Mouse (Mus musculus): ENCODE measurements around the gene Arl15. TPM values are rescaled to one million over a fixed set of nuclear protein-coding genes. Genes with fewer than 3 reads are reported as not detected.

Arl15 gene
- polyA plus RNA-seq, 1 experiment from 2014 or later: 8.7 TPM

DNA sequence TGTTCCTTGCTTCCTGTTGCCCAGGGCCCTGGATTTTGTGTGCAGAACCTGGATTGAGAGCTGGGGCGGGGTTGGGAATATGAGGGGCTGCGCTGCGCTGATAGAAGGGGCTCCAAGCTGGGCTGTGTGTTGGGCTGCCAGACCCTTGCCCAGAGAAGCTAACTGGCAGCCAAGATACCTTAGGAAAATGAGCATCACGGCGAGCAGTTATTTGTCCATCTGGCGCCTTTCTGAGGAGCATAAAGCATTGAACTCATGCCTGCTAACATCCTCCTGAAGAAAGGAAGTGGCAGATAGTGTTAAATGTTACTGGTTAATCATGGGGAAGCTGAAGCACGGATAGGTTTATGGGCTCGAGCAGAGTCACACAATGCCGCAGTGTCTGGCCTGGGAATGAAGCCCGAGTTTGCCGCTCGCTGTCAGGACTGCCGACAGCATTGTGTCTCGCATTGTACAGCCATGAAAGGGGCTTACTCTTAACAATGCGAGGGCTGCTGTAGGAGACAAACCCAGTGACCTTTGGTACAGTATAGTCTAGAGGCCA, 123.6 kb downstream of the Arl15 start:
- no peaks in the 10 kb centered on the region for H3K9me3 ChIP-seq (ENCODE audit: control insufficient read depth, low read length)
- no peak overlapping the region for H3K4me2 ChIP-seq
- WGBS: 86% methylated on average over 15 of the region's 15 CpGs
- no peaks in the 10 kb centered on the region for H3K27me3 ChIP-seq (replicated peaks; ENCODE audit: control insufficient read depth, insufficient read depth, low read length)
- ATAC-seq (replicated peaks; ENCODE audit: low FRiP score) (no peak), DNase-seq (ENCODE audit: low spot score) (no peak)
- no peak overlapping the region for H3K9ac ChIP-seq (ENCODE audit: low read depth, low read length)
- no peak overlapping the region for H3K27ac ChIP-seq (ENCODE audit: low read depth, low read length)
- no peaks in the 10 kb centered on the region for H3K36me3 ChIP-seq (ENCODE audit: control insufficient read depth, insufficient read depth, low read length)
- H3K4me3 ChIP-seq (ENCODE audit: low read depth, low read length): no peak overlapping the region
- no peaks in the 10 kb centered on the region for H3K4me1 ChIP-seq (replicated peaks; ENCODE audit: control insufficient read depth, insufficient read depth, low read length)

GRCm38 (mm10) chr13:113918668-113919067, 124.4 kb downstream of the Arl15 start:
- no peak overlapping the region for H3K27ac ChIP-seq (ENCODE audit: low read depth, low read length)
- no peaks in the 10 kb centered on the region for H3K27me3 ChIP-seq (replicated peaks; ENCODE audit: control insufficient read depth, insufficient read depth, low read length)
- DNase-seq (ENCODE audit: low spot score): no peak
- H3K4me3 ChIP-seq (ENCODE audit: low read depth, low read length): no peak overlapping the region
- ATAC-seq (replicated peaks; ENCODE audit: low FRiP score): no peak
- no peaks in the 10 kb centered on the region for H3K9me3 ChIP-seq (ENCODE audit: control insufficient read depth, low read length)
- H3K9ac ChIP-seq (ENCODE audit: low read depth, low read length): no peak overlapping the region
- no peaks in the 10 kb centered on the region for H3K36me3 ChIP-seq (ENCODE audit: control insufficient read depth, insufficient read depth, low read length)
- no peaks in the 10 kb centered on the region for H3K4me1 ChIP-seq (replicated peaks; ENCODE audit: control insufficient read depth, insufficient read depth, low read length)
- WGBS: 91% methylated on average over 7 of the region's 7 CpGs
- no peak overlapping the region for H3K4me2 ChIP-seq

DNA sequence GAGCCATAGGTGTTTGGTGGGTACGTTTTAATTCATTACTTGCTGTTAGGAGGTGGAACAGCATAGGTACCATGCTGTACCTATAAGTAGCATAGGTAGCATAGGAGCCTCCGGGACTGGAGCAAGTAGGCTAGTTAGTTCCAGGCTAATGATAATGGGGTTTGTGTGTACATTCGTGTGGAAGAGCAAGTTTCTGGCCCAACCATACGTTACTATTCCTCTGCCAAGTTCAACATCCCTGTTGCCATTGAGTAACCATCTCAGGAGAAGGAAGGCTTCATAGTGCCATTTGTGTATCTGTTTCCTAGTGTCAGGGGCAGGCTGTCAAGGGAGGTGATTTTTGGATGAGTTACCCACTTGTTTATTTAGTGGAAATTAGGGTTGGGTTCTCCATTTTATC, 141.4 kb downstream of the Arl15 start:
- Histone ChIP-seq H3K9me3 (ENCODE audit: control insufficient read depth, low read length) (no peaks in the 10 kb centered on the region), H3K36me3 (ENCODE audit: control insufficient read depth, insufficient read depth, low read length) (no peaks in the 10 kb centered on the region), H3K9ac (ENCODE audit: low read depth, low read length) (no peak overlapping the region), H3K4me1 (replicated peaks; ENCODE audit: control insufficient read depth, insufficient read depth, low read length) (no peaks in the 10 kb centered on the region), H3K4me2 (no peak overlapping the region), H3K4me3 (ENCODE audit: low read depth, low read length) (no peak overlapping the region), H3K27ac (ENCODE audit: low read depth, low read length) (no peak overlapping the region), H3K27me3 (replicated peaks; ENCODE audit: control insufficient read depth, insufficient read depth, low read length) (no peaks in the 10 kb centered on the region)
- WGBS: 92% methylated on average over 4 of the region's 4 CpGs
- no peak for ATAC-seq (replicated peaks; ENCODE audit: low FRiP score)
- no peak for DNase-seq (ENCODE audit: low spot score)

DNA sequence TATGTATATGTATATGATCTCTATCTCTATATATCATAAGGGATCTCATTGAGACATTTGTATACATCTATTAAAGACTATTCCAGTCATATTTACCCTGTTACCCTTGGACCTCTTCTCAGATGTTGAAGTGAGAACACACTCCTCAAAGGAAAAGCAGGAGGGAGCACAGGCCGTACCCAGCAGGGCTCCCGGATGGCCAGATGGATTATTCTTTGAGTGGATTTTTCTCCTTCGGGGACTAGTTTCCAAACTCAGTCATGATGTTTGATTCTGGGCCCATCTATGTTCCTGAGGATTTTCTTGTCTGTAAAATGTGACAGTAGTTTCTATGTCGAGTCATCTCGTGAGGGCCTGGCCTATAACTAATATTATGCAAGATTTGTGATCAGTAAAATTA, 142.9 kb downstream of the Arl15 start:
- DNase-seq (ENCODE audit: low spot score): no peak
- Histone ChIP-seq H3K9ac (ENCODE audit: low read depth, low read length) (no peak overlapping the region), H3K4me1 (replicated peaks; ENCODE audit: control insufficient read depth, insufficient read depth, low read length) (no peaks in the 10 kb centered on the region), H3K9me3 (ENCODE audit: control insufficient read depth, low read length) (no peaks in the 10 kb centered on the region), H3K4me3 (ENCODE audit: low read depth, low read length) (no peak overlapping the region), H3K27me3 (replicated peaks; ENCODE audit: control insufficient read depth, insufficient read depth, low read length) (no peaks in the 10 kb centered on the region), H3K27ac (ENCODE audit: low read depth, low read length) (no peak overlapping the region), H3K4me2 (no peak overlapping the region), H3K36me3 (ENCODE audit: control insufficient read depth, insufficient read depth, low read length) (no peaks in the 10 kb centered on the region)
- 91% methylated on average over 5 of the region's 5 CpGs for WGBS
- no peak for ATAC-seq (replicated peaks; ENCODE audit: low FRiP score)

- no peak overlapping the region for H3K9ac ChIP-seq (ENCODE audit: low read depth, low read length)
- H3K36me3 ChIP-seq (ENCODE audit: control insufficient read depth, insufficient read depth, low read length): no peaks in the 10 kb centered on the region
- H3K27me3 ChIP-seq (replicated peaks; ENCODE audit: control insufficient read depth, insufficient read depth, low read length): no peaks in the 10 kb centered on the region
- ATAC-seq (replicated peaks; ENCODE audit: low FRiP score) (no peak), DNase-seq (ENCODE audit: low spot score) (no peak)
- H3K9me3 ChIP-seq (ENCODE audit: control insufficient read depth, low read length): no peaks in the 10 kb centered on the region
- no peak overlapping the region for H3K4me3 ChIP-seq (ENCODE audit: low read depth, low read length)
- H3K27ac ChIP-seq (ENCODE audit: low read depth, low read length): no peak overlapping the region
- WGBS: 80% methylated on average over 9 of the region's 9 CpGs
- H3K4me1 ChIP-seq (replicated peaks; ENCODE audit: control insufficient read depth, insufficient read depth, low read length): no peaks in the 10 kb centered on the region
- H3K4me2 ChIP-seq: no peak overlapping the region
Observed at GRCm38 (mm10) chr13:113938561-113938960, 144.3 kb downstream of the Arl15 start.

- 69% methylated on average over 10 of the region's 10 CpGs for WGBS
Observed at GRCm38 (mm10) chr13:113939097-113939496, 144.8 kb downstream of the Arl15 start.

GRCm38 (mm10) chr13:113939681-113940080, 145.4 kb downstream of the Arl15 start:
- WGBS: 75% methylated on average over 3 of the region's 3 CpGs
- no peak overlapping the region for H3K27ac ChIP-seq (ENCODE audit: low read depth, low read length)
- no peaks in the 10 kb centered on the region for H3K36me3 ChIP-seq (ENCODE audit: control insufficient read depth, insufficient read depth, low read length)
- H3K4me1 ChIP-seq (replicated peaks; ENCODE audit: control insufficient read depth, insufficient read depth, low read length): no peaks in the 10 kb centered on the region
- DNase-seq (ENCODE audit: low spot score) (no peak), ATAC-seq (replicated peaks; ENCODE audit: low FRiP score) (no peak)
- no peak overlapping the region for H3K4me3 ChIP-seq (ENCODE audit: low read depth, low read length)
- no peaks in the 10 kb centered on the region for H3K9me3 ChIP-seq (ENCODE audit: control insufficient read depth, low read length)
- no peak overlapping the region for H3K4me2 ChIP-seq
- H3K9ac ChIP-seq (ENCODE audit: low read depth, low read length): no peak overlapping the region
- no peaks in the 10 kb centered on the region for H3K27me3 ChIP-seq (replicated peaks; ENCODE audit: control insufficient read depth, insufficient read depth, low read length)

More at GRCm38 (mm10) chr13:113939097-113939496, 144.8 kb downstream of the Arl15 start:
- H3K4me1 ChIP-seq (replicated peaks; ENCODE audit: control insufficient read depth, insufficient read depth, low read length): no peaks in the 10 kb centered on the region
- H3K9ac ChIP-seq (ENCODE audit: low read depth, low read length): no peak overlapping the region
- DNase-seq (ENCODE audit: low spot score) (no peak), ATAC-seq (replicated peaks; ENCODE audit: low FRiP score) (peak; percentile 63; the same call in 1 of the 2 replicates)
- no peaks in the 10 kb centered on the region for H3K36me3 ChIP-seq (ENCODE audit: control insufficient read depth, insufficient read depth, low read length)
- no peaks in the 10 kb centered on the region for H3K27me3 ChIP-seq (replicated peaks; ENCODE audit: control insufficient read depth, insufficient read depth, low read length)
- H3K27ac ChIP-seq (ENCODE audit: low read depth, low read length): no peak overlapping the region
- H3K4me2 ChIP-seq: no peak overlapping the region
- H3K9me3 ChIP-seq (ENCODE audit: control insufficient read depth, low read length): no peaks in the 10 kb centered on the region
- H3K4me3 ChIP-seq (ENCODE audit: low read depth, low read length): no peak overlapping the region

DNA sequence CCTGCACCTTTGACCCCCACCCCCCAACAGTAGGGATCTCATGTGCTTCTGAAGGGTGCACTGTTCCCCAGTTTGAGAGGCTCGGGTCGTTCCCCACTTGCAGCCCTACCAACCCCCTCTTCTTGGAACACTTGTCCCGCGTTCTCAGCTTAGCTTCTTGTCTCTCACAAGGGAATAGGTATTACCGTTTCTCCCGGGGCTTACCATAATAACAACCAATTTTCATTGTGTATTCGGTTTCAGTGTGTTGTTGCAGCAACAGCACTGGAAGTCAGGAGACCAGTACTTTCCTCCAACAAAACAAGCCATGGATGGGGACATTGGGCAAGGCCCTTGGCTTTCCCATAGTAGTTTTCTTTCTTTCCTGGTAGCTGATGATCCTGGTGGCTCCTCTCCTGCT, 145.8 kb downstream of the Arl15 start:
- no peak for ATAC-seq (replicated peaks; ENCODE audit: low FRiP score)
- no peak for DNase-seq (ENCODE audit: low spot score)
- 91% methylated on average over 7 of the region's 7 CpGs for WGBS
- Histone ChIP-seq H3K4me3 (ENCODE audit: low read depth, low read length) (no peak overlapping the region), H3K27ac (ENCODE audit: low read depth, low read length) (no peak overlapping the region), H3K4me2 (no peak overlapping the region), H3K9ac (ENCODE audit: low read depth, low read length) (no peak overlapping the region), H3K36me3 (ENCODE audit: control insufficient read depth, insufficient read depth, low read length) (no peaks in the 10 kb centered on the region), H3K9me3 (ENCODE audit: control insufficient read depth, low read length) (no peaks in the 10 kb centered on the region), H3K27me3 (replicated peaks; ENCODE audit: control insufficient read depth, insufficient read depth, low read length) (no peaks in the 10 kb centered on the region), H3K4me1 (replicated peaks; ENCODE audit: control insufficient read depth, insufficient read depth, low read length) (no peaks in the 10 kb centered on the region)

DNA sequence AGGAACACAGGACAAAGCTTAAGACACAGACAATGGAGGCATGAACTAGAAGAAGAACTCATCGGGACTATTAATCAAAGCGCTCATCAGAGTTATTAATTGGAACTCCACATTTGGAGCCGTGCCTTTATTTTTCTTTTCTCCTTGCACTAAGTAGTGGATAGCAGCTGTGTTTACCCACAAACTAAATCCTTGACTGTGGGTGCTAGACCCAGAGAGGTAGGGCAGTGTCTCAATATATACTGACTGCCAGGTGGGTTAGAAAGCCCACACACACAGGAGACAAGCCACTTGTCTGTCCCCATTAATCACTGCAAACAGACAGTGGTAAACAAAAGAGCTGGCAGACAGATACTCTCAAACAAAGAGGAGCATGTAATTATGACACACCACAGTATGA, 147.6 kb downstream of the Arl15 start:
- no peak overlapping the region for H3K9ac ChIP-seq (ENCODE audit: low read depth, low read length)
- H3K36me3 ChIP-seq (ENCODE audit: control insufficient read depth, insufficient read depth, low read length): no peaks in the 10 kb centered on the region
- no peak overlapping the region for H3K27ac ChIP-seq (ENCODE audit: low read depth, low read length)
- WGBS: 92% methylated on average over 3 of the region's 3 CpGs
- DNase-seq (ENCODE audit: low spot score): no peak
- H3K4me3 ChIP-seq (ENCODE audit: low read depth, low read length): no peak overlapping the region
- H3K4me2 ChIP-seq: no peak overlapping the region
- no peaks in the 10 kb centered on the region for H3K9me3 ChIP-seq (ENCODE audit: control insufficient read depth, low read length)
- no peak for ATAC-seq (replicated peaks; ENCODE audit: low FRiP score)
- H3K27me3 ChIP-seq (replicated peaks; ENCODE audit: control insufficient read depth, insufficient read depth, low read length): no peaks in the 10 kb centered on the region
- H3K4me1 ChIP-seq (replicated peaks; ENCODE audit: control insufficient read depth, insufficient read depth, low read length): no peaks in the 10 kb centered on the region

All from liver, embryonic 11.5 days (tissue).